Mouse (Mus musculus): ENCODE measurements at regions not wholly inside any gene's neighbourhood (a gene's known extent, or its start where the extent isn't known, plus 50 kb on each side); places are given as distances from the start of the nearest gene placed in this dataset.

DNA sequence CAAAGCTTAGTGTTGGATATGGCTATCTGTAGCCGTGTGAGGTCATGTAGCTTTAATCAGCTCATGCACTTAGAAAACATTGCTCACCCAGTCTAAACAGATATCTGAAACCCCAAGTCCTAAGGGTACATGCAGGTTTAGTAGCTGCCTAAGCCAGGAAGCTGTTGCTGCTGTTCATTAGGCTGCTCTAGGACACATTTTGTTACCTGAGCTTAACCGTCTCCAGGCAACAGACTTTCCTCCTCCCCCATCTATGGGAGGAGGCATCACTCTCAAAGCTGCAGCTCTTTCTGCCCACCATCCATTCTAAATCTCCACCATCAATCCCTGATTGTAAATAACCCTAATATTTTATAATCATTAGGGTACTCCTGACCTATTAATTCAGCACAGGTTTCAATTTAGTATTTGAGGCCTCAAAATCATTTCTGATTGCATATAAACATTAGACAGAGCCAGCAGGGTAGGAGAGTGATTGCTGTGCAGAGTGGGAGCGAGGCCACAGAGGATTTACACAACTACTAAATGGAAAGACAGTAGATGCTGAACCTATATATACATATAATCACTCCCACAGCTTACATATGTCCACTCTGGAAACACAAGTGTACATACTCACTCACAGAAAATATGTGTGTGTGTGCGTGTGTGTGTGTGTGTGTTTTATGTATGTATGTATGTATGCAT, 118.9 kb upstream of the Tbl1x start:
- H3K27me3 ChIP-seq (ENCODE audit: control insufficient read depth, insufficient read depth, low read length): no peaks in the 10 kb centered on the region
- no peak overlapping the region for H3K27ac ChIP-seq (ENCODE audit: low read depth, low read length)
- no peaks in the 10 kb centered on the region for H3K36me3 ChIP-seq (ENCODE audit: control insufficient read depth, insufficient read depth, low read length)
- no peak overlapping the region for H3K9ac ChIP-seq (ENCODE audit: low read depth, low read length)
- no peaks in the 10 kb centered on the region for H3K4me1 ChIP-seq (ENCODE audit: control insufficient read depth, insufficient read depth, low read length)
- H3K9me3 ChIP-seq (replicated peaks; ENCODE audit: control insufficient read depth, low read length): no peaks in the 10 kb centered on the region
- no peak for ATAC-seq (replicated peaks; ENCODE audit: insufficient number of reproducible peaks, low FRiP score, low TSS enrichment)
- H3K4me3 ChIP-seq (ENCODE audit: low read depth, low read length): no peak overlapping the region
- no peak overlapping the region for H3K4me2 ChIP-seq
- 61% methylated on average over 4 of the region's 4 CpGs for WGBS (ENCODE audit: insufficient replicate concordance)

DNA sequence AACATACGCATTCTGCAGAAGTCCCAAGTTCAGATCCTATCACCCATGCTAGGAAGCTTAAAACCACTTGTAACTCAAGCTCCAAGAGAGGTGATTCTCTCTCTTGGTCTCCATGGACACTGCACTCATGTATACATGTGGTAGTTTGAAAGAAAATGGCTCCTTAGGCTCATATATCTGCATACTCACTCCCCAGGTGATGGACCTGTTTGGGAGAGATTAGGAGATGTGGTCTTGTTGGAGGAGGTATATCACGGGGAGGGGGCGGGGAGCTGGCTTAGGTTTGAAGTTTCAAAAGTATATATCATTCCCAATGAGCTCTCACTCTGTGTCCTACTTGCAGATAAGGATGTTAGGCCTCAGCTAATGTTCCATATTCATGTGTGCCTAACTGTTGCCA, 103.9 kb upstream of the Tbl1x start:
- WGBS (ENCODE audit: insufficient replicate concordance): 87% methylated on average over 3 of the region's 3 CpGs
- no peak for ATAC-seq (replicated peaks; ENCODE audit: insufficient number of reproducible peaks, low FRiP score, low TSS enrichment)
- Histone ChIP-seq H3K9me3 (replicated peaks; ENCODE audit: control insufficient read depth, low read length) (no peaks in the 10 kb centered on the region), H3K27ac (ENCODE audit: low read depth, low read length) (no peak overlapping the region), H3K4me3 (ENCODE audit: low read depth, low read length) (no peak overlapping the region), H3K4me2 (no peak overlapping the region), H3K4me1 (ENCODE audit: control insufficient read depth, insufficient read depth, low read length) (no peaks in the 10 kb centered on the region), H3K36me3 (ENCODE audit: control insufficient read depth, insufficient read depth, low read length) (no peaks in the 10 kb centered on the region), H3K9ac (ENCODE audit: low read depth, low read length) (no peak overlapping the region), H3K27me3 (ENCODE audit: control insufficient read depth, insufficient read depth, low read length) (no peaks in the 10 kb centered on the region)

DNA sequence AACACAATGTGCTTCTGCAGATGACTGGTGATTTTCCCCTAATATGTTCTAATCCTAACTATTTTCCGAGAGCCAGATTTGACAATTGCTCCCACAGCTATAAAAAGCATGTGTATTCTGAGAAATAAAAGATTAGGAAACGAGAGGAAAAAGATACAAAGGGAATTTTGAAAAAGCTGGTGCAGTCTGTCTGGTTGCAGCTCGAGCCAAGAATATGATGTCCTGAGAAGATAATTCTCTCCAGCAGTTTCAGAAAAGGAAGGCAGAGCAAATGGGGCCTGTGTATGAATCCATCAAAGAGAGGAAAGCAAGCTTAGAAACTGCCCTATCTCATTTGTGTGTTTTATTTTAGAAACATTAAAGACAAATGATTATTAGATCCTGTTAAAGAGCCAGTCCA, 102.9 kb upstream of the Tbl1x start:
- H3K27ac ChIP-seq (ENCODE audit: low read depth, low read length): no peak overlapping the region
- H3K4me3 ChIP-seq (ENCODE audit: low read depth, low read length): no peak overlapping the region
- H3K9me3 ChIP-seq (replicated peaks; ENCODE audit: control insufficient read depth, low read length): no peaks in the 10 kb centered on the region
- 48% methylated on average over 3 of the region's 3 CpGs for WGBS (ENCODE audit: insufficient replicate concordance)
- no peak overlapping the region for H3K9ac ChIP-seq (ENCODE audit: low read depth, low read length)
- no peaks in the 10 kb centered on the region for H3K4me1 ChIP-seq (ENCODE audit: control insufficient read depth, insufficient read depth, low read length)
- no peak overlapping the region for H3K4me2 ChIP-seq
- H3K36me3 ChIP-seq (ENCODE audit: control insufficient read depth, insufficient read depth, low read length): no peaks in the 10 kb centered on the region
- no peaks in the 10 kb centered on the region for H3K27me3 ChIP-seq (ENCODE audit: control insufficient read depth, insufficient read depth, low read length)
- ATAC-seq (replicated peaks; ENCODE audit: insufficient number of reproducible peaks, low FRiP score, low TSS enrichment): no peak

DNA sequence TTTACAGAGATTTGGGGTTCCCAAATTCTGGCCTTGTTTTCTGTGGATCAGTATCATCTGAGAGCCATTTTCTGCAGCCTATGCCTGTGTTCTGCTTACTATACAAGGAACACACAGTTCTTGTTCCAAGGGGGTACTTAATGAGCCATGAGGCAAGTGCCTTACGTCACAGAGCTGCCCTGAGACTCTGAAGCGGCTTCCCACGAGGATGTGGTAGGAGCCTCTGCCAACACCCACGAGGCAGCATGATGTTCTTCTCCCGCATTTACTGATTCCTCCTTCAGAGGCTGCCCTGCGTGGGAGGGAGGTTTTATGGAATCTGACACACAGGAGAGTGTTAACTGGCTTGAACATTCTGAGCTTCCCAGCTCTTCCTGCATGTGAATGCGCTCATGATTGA, 101.4 kb upstream of the Tbl1x start:
- no peak for ATAC-seq (replicated peaks; ENCODE audit: insufficient number of reproducible peaks, low FRiP score, low TSS enrichment)
- WGBS (ENCODE audit: insufficient replicate concordance): 61% methylated on average over 7 of the region's 7 CpGs
- Histone ChIP-seq H3K9me3 (replicated peaks; ENCODE audit: control insufficient read depth, low read length) (no peaks in the 10 kb centered on the region), H3K27ac (ENCODE audit: low read depth, low read length) (no peak overlapping the region), H3K4me3 (ENCODE audit: low read depth, low read length) (no peak overlapping the region), H3K4me1 (ENCODE audit: control insufficient read depth, insufficient read depth, low read length) (no peaks in the 10 kb centered on the region), H3K9ac (ENCODE audit: low read depth, low read length) (no peak overlapping the region), H3K36me3 (ENCODE audit: control insufficient read depth, insufficient read depth, low read length) (no peaks in the 10 kb centered on the region), H3K27me3 (ENCODE audit: control insufficient read depth, insufficient read depth, low read length) (no peaks in the 10 kb centered on the region), H3K4me2 (no peak overlapping the region)

DNA sequence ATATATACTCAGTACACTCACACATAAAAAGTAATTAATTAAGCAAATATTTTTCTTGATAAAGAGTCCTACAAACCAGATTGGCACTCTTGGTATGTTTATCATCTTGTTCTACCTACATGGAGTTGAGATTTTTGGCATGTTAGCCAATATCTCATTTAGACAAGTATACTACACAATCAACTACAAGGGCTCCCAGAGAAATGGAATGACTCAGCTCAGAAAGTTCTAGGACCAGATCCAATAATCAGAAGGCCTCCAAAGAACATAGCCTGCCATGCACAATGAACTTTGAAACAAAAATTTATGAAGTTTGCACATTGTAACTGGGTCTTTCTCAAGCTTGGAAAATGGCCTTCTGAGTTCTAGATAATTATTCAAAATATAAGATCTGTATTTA, 100.0 kb upstream of the Tbl1x start:
- no peak overlapping the region for H3K9ac ChIP-seq (ENCODE audit: low read depth, low read length)
- H3K36me3 ChIP-seq (ENCODE audit: control insufficient read depth, insufficient read depth, low read length): no peaks in the 10 kb centered on the region
- ATAC-seq (replicated peaks; ENCODE audit: insufficient number of reproducible peaks, low FRiP score, low TSS enrichment): no peak

DNA sequence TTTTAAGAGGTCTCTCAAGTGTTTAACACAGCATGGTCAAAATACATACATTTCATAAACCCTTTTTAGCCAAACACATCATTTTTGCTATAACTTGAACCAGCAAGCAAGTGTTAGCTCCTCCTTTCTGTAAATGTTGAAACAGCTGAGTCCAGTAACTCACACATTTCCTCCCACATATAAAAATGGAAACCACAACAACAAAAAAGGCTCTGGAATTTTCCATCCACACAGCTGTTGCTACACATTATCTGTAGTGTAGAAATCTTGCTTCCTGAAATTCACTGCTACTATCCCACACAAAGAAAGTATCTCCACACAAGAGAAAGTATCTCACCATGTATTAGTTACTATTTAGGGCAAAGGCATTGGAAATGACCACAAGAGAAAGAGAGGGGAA, 96.7 kb upstream of the Tbl1x start:
- H3K27ac ChIP-seq (ENCODE audit: low read depth, low read length): no peak overlapping the region
- H3K9ac ChIP-seq (ENCODE audit: low read depth, low read length): no peak overlapping the region
- no peaks in the 10 kb centered on the region for H3K9me3 ChIP-seq (replicated peaks; ENCODE audit: control insufficient read depth, low read length)
- no peaks in the 10 kb centered on the region for H3K27me3 ChIP-seq (ENCODE audit: control insufficient read depth, insufficient read depth, low read length)
- H3K4me1 ChIP-seq (ENCODE audit: control insufficient read depth, insufficient read depth, low read length): no peaks in the 10 kb centered on the region
- no peaks in the 10 kb centered on the region for H3K36me3 ChIP-seq (ENCODE audit: control insufficient read depth, insufficient read depth, low read length)
- H3K4me2 ChIP-seq: no peak overlapping the region
- no peak overlapping the region for H3K4me3 ChIP-seq (ENCODE audit: low read depth, low read length)
- ATAC-seq (replicated peaks; ENCODE audit: insufficient number of reproducible peaks, low FRiP score, low TSS enrichment): no peak

More for the DNA sequence above, 100.0 kb upstream of the Tbl1x start:
- Histone ChIP-seq H3K9me3 (replicated peaks; ENCODE audit: control insufficient read depth, low read length) (no peaks in the 10 kb centered on the region), H3K4me2 (no peak overlapping the region), H3K4me1 (ENCODE audit: control insufficient read depth, insufficient read depth, low read length) (no peaks in the 10 kb centered on the region), H3K4me3 (ENCODE audit: low read depth, low read length) (no peak overlapping the region), H3K27me3 (ENCODE audit: control insufficient read depth, insufficient read depth, low read length) (no peaks in the 10 kb centered on the region), H3K27ac (ENCODE audit: low read depth, low read length) (no peak overlapping the region)

DNA sequence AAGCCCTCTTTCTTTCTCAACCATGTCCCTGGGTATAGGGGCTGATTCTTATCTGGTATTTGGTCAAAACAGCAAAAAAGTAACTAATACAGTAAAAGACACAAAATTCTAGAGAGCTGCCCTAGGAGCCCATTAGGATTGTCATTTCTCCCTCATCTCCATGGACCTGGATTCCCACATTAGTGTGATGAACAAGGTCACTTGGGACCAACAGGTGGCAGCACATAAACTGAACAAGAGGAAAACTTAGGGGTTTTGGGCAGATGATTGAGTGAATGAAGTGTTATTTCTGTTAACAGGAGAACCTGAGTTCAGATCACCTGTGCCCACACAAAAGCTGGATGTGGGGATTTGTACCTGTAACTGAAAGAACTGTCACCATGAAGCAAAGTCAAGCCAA, 93.0 kb upstream of the Tbl1x start:
- no peaks in the 10 kb centered on the region for H3K4me1 ChIP-seq (ENCODE audit: control insufficient read depth, insufficient read depth, low read length)
- no peaks in the 10 kb centered on the region for H3K9me3 ChIP-seq (replicated peaks; ENCODE audit: control insufficient read depth, low read length)
- no peak for ATAC-seq (replicated peaks; ENCODE audit: insufficient number of reproducible peaks, low FRiP score, low TSS enrichment)
- no peak overlapping the region for H3K9ac ChIP-seq (ENCODE audit: low read depth, low read length)
- H3K27me3 ChIP-seq (ENCODE audit: control insufficient read depth, insufficient read depth, low read length): no peaks in the 10 kb centered on the region
- no peak overlapping the region for H3K27ac ChIP-seq (ENCODE audit: low read depth, low read length)
- H3K4me2 ChIP-seq: no peak overlapping the region
- no peak overlapping the region for H3K4me3 ChIP-seq (ENCODE audit: low read depth, low read length)
- no peaks in the 10 kb centered on the region for H3K36me3 ChIP-seq (ENCODE audit: control insufficient read depth, insufficient read depth, low read length)

DNA sequence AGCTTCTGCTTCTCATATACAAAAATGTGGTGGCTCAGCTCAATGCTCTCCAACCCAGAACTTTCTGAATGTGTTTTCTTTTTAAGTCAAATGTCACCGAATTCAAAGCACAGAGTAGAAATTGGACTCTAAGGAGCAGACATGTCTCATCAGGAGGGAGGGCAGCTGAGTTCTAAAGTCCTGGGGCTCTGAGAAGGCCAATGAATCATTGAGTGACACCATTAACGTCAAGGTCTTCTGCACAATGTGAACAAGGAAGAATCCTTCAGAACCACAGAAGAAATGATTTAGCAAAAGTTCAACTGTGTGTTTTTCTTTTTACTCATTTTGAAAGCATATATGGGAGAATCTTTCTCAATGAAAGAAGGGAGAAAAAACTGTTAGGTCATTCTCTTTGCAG, 88.6 kb upstream of the Tbl1x start:
- ATAC-seq (replicated peaks; ENCODE audit: insufficient number of reproducible peaks, low FRiP score, low TSS enrichment): no peak
- WGBS (ENCODE audit: insufficient replicate concordance): 69% methylated on average over 2 of the region's 2 CpGs
- Histone ChIP-seq H3K27ac (ENCODE audit: low read depth, low read length) (no peak overlapping the region), H3K4me1 (ENCODE audit: control insufficient read depth, insufficient read depth, low read length) (no peaks in the 10 kb centered on the region), H3K9ac (ENCODE audit: low read depth, low read length) (no peak overlapping the region), H3K36me3 (ENCODE audit: control insufficient read depth, insufficient read depth, low read length) (no peaks in the 10 kb centered on the region), H3K9me3 (replicated peaks; ENCODE audit: control insufficient read depth, low read length) (no peaks in the 10 kb centered on the region), H3K4me2 (no peak overlapping the region), H3K4me3 (ENCODE audit: low read depth, low read length) (no peak overlapping the region), H3K27me3 (ENCODE audit: control insufficient read depth, insufficient read depth, low read length) (no peaks in the 10 kb centered on the region)

DNA sequence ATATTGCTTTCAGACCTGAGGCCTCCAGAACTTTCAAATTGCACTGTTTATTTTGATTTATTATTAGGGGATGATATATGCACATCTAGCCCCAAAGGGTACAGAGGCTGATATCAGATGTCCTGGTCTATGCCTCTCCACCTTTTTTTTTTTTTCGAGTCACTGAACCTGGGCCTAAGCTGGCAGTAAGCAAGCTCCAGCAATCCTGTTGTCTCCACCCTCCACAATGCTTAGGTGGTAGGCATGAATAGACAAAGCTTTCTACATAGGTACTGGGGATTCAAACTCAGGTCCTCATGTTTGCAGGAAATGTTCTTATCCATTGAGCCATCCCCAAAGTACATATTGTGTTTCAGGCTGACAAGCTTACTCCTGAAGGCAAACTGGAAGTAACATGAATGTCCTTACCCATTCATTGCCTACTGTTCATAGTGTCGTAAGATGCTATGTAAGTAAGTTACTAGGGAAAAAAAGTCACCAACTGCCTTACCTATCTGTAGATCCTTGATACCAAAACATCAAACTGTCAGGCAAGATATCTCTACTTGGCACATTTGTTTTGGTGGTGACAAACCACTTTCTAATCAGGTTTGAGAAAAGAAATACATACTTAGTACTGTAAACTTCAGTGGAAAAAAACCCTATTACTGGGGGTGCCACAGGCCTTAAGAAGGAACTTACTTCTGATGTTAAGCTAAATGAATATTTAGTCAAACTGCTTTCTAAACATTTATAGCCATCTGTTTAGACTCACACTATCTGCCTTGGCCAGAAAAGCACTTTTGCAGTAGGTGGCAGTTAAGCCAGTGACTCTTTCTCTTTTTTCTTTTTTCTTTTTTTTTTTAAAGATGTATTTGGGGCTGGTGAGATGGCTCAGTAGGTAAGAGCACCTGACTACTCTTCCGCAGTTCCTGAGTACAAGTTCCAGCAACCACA, 85.8 kb upstream of the Tbl1x start:
- 81% methylated on average over 3 of the region's 3 CpGs for WGBS (ENCODE audit: insufficient replicate concordance)
- Histone ChIP-seq H3K9me3 (replicated peaks; ENCODE audit: control insufficient read depth, low read length) (no peaks in the 10 kb centered on the region), H3K4me1 (ENCODE audit: control insufficient read depth, insufficient read depth, low read length) (no peaks in the 10 kb centered on the region), H3K27ac (ENCODE audit: low read depth, low read length) (no peak overlapping the region), H3K9ac (ENCODE audit: low read depth, low read length) (no peak overlapping the region), H3K36me3 (ENCODE audit: control insufficient read depth, insufficient read depth, low read length) (no peaks in the 10 kb centered on the region), H3K27me3 (ENCODE audit: control insufficient read depth, insufficient read depth, low read length) (no peaks in the 10 kb centered on the region), H3K4me2 (no peak overlapping the region), H3K4me3 (ENCODE audit: low read depth, low read length) (no peak overlapping the region)
- no peak for ATAC-seq (replicated peaks; ENCODE audit: insufficient number of reproducible peaks, low FRiP score, low TSS enrichment)
